Mouse (Mus musculus): ENCODE results near the gene Klhl18.

DNA sequence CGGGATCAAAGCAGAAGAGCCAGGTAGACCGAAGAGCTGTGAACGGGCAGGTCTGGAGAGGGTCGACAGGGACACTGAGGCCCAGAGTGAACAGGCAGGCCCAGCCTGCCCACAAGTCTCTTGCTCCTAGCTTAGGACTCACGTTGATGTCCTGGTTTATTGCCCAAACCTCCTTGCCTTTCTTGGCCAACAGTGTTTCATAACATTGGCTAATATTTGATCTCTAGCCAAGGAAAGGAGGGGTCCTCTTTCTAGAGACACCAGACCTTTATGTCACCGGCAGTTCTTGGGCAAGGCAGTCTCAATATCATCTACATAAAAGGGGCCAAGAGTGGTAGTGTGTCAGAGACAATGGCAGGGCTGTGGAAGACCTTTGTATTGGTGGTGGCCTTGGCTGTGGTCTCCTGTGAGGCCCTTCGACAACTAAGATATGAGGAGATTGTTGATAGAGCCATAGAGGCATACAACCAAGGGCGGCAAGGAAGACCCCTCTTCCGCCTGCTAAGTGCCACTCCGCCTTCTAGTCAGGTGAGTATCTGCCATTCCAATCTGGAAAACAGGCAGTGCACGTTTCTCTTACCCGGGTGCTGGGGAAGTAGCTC lies 56.9 kb downstream of the Klhl18 start, which contains the start of gene Ngp:
- TF ChIP-seq CTCF (IDR thresholded peaks at IDR 0.05; ENCODE audit: low read depth, low read length) (no peak), POLR2A (IDR thresholded peaks at IDR 0.05; ENCODE audit: borderline replicate concordance, low read depth, low read length) (no peak)

Data from bone marrow macrophage, adult 2 months (primary cell).